Mouse (Mus musculus): ENCODE measurements around the gene Loxl4.

GRCm38 (mm10) chr19:42558701-42559100 is 53.9 kb downstream of the Loxl4 start:
- TF ChIP-seq POLR2A (IDR thresholded peaks at IDR 0.05; ENCODE audit: extremely low read depth, insufficient read depth, low read length) (no peak), CTCF (IDR thresholded peaks at IDR 0.05; ENCODE audit: low read depth, low read length) (no peak)

Measured in liver, adult 2 months (tissue).